Mouse (Mus musculus) thymus, postnatal 14 days (tissue): ENCODE measurements around the gene Fam168a.

Experiments
- DNase-seq: peaks from one replicate; pipeline ENCODE4 v3.0.0; 2021

The Fam168a gene

DNA sequence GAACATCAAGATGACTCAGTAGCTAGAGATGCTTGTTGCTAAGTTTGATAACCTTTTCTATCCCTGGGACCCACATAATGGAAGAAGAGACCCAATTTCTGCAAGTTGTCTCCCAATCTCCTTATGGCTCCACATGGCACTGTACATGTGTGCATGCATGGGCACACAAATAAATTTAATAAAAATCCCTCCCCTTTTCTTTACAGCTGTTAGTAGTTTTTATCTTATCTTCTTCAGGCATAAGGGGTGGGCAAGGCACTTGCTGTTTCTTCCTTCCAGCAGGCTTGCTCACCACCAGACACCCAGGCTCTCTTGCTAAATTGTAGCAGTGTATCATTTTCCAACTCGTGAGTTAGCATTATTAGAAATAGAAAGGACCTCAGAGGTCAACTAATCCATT lies 79.6 kb downstream of the Fam168a start:
- DNase-seq, result no peak

DNA sequence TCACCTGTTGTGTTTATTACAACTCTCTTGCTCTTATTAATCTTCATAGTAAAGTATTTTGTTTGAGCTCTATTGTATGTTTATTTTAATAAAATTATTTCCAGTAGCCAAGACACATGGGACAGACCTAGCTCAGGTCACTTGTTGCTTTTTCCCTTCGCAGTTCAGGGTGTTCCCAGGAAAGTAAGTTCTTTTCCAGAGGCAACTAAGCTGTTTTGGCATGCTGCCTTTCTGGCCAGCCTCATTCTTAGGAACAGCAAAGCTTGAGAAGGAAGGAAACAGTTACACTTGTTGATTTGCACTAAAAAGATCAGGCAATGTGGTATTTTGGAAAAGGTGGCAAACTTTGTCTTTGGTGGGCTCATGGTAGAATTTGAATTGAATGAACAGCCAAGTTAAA lies 81.9 kb downstream of the Fam168a start:
- no peak for DNase-seq

DNA sequence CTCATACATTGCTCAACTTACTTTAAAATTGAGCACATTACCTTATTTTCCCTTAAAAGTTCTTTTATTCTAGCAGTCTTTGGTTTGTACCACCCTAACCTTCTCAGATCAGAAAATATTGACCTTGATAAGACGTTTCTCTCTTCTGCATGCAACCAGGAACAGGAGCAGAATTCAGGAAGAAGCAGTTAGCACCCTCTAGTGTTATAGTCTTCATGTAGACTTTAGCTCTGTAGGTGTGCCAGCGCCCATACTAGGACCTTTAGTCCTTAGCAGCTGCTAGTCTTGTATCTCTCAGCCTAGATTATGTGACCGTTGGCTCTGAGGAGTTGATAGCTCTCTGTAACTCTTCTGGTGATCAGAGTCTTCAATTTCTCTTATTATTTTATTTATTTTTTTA lies 92.4 kb downstream of the Fam168a start:
- DNase-seq, result no peak

DNA sequence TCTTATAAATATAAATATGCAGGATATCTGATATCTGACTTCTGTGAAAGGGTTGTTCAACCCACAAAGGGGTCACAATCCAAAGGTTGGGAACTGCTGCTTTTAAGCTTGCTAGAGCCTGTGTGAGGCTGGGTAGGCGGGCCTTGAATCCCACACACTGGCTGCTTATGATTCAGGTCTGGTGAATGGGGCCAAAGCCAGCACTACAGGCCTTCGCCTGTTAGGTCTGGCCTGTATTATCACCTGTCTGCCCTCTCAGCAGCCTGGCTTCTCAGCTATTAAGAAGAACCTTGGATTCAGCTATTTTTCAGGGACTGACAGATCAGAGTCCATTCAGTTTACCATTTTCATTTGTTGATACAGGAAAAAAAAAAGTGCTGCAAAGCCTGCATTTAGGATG lies 99.0 kb downstream of the Fam168a start:
- DNase-seq, result no peak

DNA sequence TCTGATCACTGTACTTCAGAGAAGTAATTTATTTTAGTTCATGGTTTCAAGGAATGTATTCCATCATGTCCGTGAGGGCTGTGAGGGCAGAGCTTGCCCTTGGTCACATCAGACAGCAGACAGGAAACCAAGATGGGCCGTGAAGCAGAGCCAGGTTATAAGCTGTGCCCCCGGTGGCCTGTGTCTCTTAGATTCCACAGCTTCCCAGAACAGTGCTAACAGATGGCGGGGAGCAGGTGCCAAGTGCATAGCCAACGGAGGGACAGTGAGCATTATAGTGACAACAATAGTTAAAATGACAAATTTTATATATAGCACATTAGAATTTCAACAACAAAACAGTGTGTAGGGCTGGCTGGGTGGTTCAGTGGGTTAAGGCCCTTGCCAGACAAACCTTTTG lies 105.5 kb downstream of the Fam168a start:
- no peak for DNase-seq

DNA sequence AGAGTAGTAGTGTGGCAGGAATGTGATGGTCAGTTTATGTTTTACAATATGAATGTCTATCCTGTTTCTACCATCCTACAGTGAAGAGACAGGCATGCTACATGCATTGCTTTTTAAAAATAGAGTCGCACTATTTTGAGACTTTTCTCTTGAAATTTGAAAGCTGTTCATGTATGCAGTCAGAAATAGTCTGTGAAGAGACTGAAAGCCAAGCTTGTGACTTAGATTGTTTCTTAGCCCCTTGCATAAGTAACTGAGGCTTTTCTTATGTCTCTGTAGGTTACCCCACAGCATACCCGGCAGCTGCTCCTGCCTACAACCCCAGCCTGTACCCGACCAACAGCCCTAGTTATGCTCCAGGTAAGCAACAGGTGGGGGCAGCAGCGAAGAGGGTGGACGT lies 106.2 kb downstream of the Fam168a start:
- DNase-seq, result no peak

DNA sequence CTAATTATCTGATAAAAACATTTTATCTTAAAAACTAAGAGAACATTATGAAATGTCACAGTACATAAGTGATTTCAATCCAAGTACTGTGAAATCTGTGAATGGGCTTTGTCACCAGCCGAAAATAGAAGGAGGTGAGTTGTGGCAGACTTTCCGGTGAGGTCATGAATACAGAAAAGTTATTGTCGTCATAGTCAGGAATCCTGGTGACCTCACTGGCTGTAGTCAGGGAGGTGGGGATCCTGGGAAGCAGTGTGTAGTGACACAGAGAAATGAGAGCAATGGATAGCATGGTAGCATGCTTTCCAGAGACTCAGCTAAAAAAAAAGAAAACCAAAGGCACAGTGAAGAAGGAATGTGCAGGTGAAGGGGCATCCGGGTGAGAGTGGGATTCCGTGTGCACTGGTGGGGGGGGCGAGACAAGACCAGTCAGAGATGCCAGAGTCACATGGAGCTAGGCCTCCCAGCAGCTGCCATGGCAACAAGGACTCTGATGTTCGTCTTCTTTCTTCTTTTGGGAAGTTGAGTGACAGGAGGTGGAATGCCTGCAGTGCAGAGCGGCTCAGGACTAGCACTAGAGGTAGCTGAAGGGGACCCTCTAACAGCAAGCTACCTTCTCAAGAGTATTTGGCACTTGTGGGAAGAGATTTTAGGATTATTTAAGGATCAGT lies 109.6 kb downstream of the Fam168a start:
- no peak for DNase-seq

DNA sequence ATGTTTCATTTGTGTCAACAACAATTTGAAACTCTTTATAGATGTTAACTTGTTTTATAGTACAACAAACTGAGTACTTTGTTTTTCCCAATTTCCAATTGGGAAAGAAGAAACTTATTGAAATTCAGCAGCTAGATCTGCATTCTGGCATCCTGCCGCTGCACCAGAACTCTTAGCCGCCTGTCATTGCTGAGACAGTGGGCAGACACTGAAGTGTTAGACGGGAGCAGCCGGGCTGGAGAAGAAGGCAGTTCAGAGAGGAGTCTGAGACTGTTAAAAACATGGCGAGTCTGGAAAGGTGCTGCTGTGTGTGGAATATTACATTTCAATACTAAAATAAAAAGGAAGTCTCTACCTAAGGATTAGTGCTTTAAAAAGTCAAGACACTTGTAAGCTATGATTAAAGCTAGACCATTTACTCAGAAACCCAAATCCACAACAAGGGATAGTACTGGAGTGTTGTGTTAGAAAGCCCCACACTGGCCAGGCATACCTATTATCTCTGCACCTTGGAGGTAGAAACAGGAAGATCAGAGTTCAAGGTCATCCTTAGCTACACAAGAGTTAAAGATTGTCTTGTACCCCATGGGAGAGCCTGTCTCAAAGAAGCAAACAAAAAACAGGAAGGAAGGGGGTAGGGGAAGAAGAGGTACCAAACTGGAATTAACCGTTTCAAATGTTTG lies 110.5 kb downstream of the Fam168a start:
- no peak for DNase-seq

DNA sequence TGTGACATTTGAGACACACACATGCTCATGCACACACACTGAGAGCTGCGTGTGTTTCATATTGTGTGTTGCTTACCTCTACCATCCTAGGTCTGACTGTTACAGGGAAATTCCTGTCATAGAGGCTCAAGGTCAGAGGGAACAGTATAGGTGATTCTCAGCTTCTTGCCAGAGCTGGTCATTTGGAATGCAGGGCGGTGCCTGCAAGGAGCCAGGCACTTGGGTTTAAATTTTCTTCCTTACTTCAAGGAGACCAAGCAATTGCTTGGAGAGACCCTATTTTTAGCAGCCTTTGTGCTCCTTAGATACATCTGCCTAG lies 111.0 kb downstream of the Fam168a start:
- DNase-seq, result no peak

DNA sequence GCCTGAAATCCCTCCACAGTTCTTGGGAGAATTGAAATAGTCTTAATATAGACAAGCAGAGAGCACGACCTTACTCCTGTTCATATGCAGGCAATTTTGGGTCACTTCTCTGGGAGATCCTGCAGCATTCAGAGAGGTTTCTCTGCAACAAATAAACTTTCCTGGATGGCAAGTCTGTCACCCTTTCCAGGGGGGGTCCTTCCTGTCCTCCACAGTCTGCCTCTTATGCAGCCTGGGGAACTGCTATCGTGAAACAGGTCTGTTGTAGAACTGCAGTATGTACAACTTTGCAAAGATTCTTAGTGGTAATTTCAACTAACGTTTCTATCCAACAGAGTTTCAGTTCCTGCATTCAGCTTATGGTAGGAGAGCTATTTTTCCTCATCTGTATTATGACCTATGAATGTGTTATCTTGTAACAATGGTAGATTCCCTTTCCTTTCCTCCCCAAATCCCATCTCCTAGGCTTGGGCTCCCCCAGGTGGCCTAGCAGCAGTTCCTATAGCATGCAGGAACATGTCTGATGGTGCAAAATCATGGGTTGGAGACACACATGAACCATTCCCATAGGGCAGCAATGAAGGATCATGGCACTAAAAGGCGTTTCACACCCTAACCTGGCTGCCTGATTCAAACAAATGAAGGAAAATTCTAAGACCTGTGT lies 112.1 kb downstream of the Fam168a start:
- peak; percentile 31 for DNase-seq

DNA sequence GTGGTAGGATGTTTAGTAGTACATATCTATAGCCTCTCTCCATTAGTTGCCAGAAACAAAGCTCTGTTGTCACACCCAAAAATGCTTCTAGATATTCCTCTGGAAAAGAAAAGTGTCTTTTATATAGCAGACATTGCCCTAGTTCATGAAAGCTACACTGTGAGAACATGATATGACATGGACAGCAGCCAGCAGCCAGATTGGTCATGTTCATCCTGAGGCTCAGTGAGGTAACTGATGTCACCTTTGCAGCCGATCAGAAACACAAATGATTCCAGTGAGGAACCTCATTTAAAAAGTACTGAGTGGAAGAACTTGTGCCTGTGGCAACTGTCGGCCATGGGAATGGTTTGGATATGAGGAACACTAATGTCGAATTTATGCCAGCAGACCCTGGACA lies 118.2 kb downstream of the Fam168a start:
- no peak for DNase-seq

DNA sequence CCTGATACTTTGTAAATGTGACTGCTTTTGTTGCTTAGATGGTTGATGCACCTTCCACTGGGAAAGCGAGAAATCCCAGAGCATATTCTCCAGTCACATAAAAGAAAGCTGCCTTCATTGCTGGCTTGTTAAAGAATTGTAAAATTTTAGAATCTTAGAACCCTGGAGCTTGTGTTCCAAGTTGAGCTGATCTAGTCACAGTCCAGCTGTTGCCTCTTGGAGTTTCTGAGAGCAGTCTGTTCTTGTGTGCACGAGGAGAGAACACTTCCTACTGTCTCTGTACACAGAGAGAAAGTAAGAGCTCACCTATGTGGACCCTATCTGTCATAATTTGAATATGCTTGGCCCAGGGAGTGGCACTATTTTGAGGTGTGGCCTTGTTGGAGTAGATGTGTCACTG lies 122.1 kb downstream of the Fam168a start:
- no peak for DNase-seq

DNA sequence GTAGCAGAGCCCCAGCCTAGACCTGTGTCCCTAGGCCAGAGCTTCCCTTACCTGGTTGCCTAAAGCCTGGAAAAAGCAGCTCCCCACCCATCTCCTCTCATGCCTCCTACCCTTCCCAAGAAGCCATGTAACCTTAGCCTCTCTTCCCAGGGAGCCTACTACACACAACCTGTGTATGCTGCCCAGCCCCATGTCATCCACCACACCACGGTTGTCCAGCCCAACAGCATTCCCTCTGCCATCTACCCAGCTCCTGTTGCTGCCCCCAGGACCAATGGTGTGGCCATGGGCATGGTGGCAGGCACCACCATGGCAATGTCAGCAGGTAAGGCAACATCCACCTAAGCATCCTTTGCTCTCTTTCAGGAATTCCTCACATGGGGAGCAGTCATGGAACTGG lies 127.4 kb downstream of the Fam168a start:
- DNase-seq, result no peak

DNA sequence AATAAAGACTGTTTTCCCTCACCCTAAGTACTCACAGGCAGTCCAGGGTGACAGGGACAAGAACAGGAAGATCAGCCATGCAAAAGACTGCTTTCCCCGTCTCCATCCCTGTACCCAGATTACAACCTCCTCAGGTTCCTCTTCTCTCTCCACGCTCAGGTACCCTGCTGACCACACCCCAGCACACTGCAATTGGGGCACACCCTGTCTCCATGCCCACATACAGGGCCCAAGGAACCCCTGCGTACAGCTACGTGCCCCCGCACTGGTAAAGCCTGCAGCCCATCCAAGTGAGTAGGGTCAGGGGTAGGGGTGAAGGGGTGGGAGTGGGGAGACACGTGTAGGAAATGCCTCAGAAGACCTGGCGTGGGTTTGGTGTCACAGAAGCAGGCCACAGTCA lies 128.7 kb downstream of the Fam168a start:
- DNase-seq, result no peak

DNA sequence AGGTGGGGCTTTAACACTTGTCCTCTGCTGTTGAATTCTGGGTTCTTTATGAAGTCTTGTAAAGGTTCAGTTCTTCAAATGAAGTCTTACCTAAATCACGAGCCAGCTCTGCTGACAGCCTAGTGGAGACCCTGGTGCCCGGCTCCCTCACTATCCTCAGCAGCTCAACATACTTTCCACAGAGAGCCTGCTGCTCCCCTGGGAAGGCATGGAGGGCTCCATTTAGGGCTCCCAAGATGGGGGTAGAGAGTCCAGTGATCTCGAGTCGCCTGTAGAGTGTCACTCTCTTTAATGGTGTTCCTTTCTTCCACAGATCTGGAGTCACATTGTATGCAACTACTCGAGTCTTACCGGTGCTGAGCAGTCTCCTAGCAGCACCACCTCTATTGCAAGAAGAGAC lies 129.3 kb downstream of the Fam168a start:
- DNase-seq, result no peak

DNA sequence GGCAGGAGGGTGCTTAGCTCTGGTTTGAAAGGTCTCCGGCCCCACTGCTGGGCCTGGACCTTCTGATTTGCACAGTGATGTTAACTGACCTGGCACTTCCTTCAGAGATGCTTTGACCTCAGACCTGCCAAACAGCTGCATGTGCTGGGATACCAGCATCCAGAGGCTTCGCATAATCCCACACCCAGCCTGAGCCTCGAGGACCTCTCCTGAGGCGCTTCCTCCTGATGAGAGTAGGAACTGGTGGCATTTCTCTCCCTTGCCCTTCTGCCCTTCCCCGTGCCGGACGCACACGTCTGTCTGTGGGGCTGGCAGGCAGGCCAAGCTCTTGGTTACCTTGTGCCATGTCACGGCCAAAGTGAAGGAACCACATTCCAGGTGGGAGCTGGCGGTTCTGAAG lies 130.2 kb downstream of the Fam168a start:
- DNase-seq, result no peak

DNA sequence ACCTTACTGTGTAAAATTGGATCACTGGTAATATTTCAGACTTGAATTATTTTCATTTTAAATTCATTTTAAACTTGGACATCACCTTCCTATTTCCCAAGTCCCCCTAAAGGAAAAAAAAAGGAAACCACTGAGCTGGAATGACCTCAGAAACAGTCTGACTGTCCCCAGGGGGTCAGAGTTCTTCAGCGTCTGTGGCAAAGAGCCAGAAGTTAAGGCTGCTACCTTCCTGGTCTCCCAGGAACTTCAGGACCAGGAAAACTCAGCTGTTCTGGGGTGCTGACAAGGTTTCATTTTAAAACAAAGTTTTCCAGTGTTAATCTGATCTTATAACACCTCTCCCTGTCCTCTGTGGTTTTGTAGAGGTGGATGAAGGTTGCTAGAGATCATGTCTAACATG lies 131.3 kb downstream of the Fam168a start:
- no peak for DNase-seq

DNA sequence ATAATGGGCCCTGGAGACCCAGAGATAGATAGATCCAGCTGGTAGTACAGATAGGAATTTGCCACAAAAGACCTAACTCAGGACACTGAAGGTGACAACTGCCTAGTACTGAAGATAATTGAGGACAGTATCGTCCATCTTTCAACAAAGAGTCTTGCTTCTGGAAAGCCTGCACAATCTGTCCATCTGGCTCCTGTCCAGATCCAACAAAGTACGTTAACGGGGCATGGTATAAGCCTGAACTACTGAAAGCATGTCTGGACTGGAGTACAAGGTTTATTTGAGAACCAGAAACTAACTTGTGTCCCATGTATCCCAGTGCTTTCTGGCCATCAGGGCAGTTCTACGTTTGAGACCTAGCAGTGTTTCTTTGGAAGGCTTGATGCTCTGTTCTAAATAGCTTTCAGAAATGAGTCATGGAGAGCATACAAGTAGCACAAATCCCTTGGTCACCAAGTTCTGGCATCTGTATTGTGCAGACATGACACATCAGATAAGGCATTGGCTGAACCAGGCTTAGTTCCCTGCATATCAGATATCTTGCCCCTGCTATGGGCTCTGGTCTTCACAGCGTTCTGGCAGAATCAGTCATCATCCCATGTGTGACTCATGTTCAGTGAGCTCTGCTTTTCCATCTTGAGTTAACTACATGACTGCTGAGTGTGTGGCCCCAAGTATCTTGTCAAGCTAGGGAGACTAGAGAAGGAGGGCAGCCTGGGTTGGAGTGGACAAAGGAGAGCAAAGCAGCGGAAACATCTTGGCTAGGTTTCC lies 133.4 kb downstream of the Fam168a start:
- DNase-seq, result no peak

DNA sequence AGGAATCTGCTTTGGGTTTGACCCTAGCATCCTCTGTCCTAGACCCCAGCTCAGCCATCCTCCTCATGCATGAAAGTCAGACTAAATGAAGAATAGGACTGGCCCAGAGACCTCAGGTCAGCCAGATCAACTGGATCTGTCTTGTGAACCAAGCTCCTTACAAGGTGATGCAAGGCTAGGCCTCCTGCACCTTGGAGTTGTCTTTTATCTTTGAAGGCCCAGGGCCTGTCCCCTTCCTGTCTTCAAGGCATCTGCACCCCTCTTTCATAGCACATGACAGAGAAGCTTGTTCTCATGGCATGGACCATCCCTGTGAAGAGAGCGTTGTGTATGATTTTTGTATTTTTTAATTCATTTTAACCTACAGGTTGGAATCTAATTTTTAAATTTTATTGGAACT lies 134.5 kb downstream of the Fam168a start:
- no peak for DNase-seq

DNA sequence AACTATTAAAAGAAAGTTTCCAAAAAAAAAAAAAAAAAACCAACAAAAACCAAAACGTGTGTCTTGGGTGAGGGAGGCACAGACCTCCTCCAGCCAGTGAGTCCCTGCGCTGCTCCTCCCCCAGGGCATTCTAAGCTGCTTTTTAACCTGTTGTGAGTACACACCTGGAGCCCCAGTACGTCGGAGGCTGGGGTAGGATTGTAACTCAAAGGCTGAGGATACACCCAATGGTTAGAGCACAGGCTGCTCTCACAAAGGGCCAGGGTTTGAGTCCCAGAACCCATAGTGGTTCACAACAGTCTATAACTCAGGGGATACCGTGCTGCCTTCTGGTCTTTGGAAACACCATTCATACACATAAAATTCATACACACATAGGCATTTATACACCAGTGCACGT lies 135.2 kb downstream of the Fam168a start:
- DNase-seq, result no peak

DNA sequence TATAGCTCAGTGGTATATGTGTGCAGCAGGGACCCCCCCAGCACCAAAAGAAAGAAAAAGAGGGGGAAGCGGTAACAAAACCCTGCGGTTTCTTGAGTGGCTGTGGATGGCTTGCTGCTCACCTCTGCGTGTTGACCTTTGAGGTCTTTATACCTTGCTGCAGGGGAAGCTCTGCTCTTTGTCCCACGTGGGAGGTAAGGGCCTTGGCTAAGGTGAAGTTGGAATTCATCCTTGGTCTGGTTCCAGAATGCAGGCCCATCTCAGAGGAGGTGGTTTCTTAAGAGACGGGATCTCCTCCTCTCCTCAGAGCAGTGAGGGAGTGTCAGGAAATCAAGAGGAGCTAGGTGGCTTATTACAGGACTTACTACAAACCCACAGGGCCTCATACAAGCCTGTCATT lies 135.7 kb downstream of the Fam168a start:
- no peak for DNase-seq

DNA sequence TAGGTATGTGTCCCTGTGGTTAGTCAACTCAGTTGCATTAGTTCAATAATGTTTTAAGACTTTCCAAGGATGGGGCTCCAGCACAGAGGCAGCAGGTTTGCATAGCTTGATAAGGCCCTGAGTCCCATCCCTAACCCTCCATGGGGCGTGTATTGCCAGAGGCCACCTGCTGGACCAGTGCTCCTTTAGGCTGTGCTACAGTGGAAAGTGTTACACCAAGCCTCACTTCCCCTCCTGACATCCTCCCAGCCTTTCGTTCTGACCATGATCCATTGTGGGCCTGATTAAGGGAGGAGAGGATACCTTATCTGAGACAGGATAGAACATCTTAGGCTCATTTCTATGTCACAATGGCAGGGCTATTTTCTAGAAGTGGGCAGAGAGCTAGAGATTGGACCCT lies 137.4 kb downstream of the Fam168a start:
- no peak for DNase-seq

DNA sequence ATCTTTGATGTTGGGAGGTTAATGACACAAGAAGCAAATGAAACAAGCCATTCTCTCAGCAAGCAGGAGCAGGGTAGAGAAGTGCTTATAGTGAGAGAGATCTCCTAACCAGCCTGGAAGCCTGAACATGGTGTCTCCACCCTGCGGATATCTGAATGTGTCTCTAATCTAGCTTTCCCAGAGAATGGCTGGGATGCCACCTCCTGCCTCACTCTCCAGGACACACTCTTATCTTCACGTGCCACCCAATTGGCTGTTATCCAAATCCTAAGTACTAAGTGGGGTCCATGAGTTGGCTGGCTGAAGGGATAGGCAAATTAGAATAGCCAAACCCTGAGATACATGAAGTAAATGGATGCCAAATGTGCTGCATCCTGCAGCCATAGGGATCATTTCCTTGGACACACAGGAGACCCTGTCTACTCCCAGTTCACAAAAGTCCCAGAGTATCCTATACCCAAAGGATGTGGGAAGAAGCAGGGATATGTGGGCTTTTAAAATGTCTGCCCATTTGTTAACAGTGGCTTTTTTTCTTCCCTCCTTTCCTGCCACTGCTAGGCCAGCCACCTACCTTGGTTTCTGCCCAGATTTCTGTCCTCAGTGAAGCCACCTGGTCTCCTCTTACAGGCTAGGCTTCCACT lies 138.1 kb downstream of the Fam168a start:
- DNase-seq, result no peak

DNA sequence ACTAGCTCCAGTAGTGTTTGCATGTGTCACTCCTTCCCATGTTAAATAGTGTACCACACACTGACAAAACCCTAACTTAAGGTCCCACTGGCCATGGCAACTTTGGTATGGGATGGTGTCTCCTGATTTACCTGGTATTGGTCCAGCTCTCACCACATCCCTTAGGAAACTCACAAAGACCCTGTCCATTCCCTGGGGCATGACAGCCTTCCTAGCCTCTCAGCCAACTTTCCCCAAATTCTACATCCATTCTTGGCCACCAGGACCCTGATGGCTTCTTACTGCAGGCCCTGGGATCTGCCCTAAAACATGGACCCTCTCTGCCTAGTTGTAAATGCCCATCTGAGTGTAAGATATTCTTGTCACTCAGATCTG lies 138.6 kb downstream of the Fam168a start:
- DNase-seq, result no peak
